Mouse (Mus musculus): ENCODE measurements at regions not wholly inside any gene's neighbourhood (a gene's known extent, or its start where the extent isn't known, plus 50 kb on each side); places are given as distances from the start of the nearest gene placed in this dataset.

DNA sequence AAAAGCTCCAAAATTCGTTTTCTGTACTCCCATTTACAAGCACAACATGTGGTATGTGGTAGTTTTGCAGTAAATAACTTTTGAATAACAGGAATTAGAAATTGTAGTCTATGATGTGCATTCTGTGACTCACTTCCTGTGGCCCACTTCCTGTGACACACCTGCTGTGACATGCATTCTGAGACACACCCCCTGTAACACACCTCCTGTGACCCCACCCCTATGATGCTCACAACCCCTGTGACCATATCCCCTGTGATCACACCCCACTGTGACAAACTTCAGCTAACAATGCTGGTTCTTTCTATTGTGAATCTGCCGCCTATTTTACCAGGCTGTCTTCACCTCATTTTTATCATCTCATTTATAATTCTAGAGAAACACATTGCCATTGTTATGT is 536.9 kb upstream of the Zfp462 start:
- Histone ChIP-seq H3K27me3 (ENCODE audit: control insufficient read depth, insufficient read depth, low read length) (no peaks in the 10 kb centered on the region), H3K27ac (ENCODE audit: insufficient read depth, low read length) (no peak overlapping the region), H3K36me3 (ENCODE audit: control insufficient read depth, insufficient read depth, low read length) (no peaks in the 10 kb centered on the region), H3K4me1 (ENCODE audit: control insufficient read depth, insufficient read depth, insufficient read length) (no peaks in the 10 kb centered on the region; the same call in 1 of the 2 replicates), H3K4me3 (ENCODE audit: extremely low read depth, insufficient read depth, insufficient read length) (no peak overlapping the region)
- 69% methylated on average over 2 of the region's 2 CpGs for WGBS
- peak in 1 of 2 experiments; percentile 32 for DNase-seq (ENCODE audit: low read depth in 1 of 2, low spot score in 2 of 2)
- TF ChIP-seq POLR2A (IDR thresholded peaks at IDR 0.05; ENCODE audit: low read depth, low read length) = no peak
- no peak for TF ChIP-seq CTCF (IDR thresholded peaks at IDR 0.05; ENCODE audit: extremely low read depth, insufficient read depth, insufficient read length, insufficient replicate concordance)

DNA sequence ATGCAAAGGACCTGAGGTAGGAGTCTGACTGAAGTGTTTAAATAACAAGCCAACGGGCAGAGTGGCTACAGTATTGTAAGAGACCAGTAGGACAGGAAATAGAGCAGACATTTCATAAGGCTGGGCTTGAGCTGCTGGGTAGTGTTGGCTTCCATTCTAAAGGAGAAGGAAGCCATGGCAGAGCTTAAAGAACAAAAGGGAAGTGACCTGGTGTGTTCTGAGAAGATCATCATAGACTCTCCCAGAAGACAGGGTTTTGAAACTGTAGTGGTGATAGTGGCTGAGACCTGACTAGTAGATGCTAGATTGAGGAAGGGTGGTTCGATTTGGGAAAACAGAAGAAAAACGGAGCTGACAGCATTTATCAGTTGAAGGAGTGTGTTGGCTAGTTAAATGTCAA is 514.1 kb upstream of the Zfp462 start:
- no peak overlapping the region for H3K4me3 ChIP-seq (ENCODE audit: extremely low read depth, insufficient read depth, insufficient read length)

DNA sequence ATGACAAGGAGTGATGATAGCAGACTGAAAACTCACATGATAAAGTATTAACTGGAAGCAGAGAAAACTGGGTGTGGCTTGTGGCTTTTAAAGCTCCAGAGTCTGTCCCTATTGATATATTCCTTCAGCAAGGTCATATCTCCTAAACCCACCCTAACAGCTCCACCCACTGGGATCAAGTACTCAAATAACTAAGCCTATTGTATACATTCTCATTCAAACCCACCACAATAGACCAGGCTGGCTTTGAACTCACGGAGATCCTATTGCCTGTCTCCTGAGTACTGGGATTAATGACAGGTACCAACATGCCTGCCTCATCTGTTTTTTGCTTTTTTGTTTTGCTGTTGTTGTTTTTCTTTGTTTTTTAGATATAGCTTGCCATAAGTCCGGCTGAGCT is 484.3 kb upstream of the Zfp462 start:
- no peak overlapping the region for H3K4me3 ChIP-seq (ENCODE audit: extremely low read depth, insufficient read depth, insufficient read length)
- no peak for DNase-seq (ENCODE audit: low read depth in 1 of 2, low spot score in 2 of 2)
- TF ChIP-seq CTCF (IDR thresholded peaks at IDR 0.05; ENCODE audit: extremely low read depth, insufficient read depth, insufficient read length, insufficient replicate concordance) = no peak
- TF ChIP-seq POLR2A (IDR thresholded peaks at IDR 0.05; ENCODE audit: low read depth, low read length) = no peak
- H3K36me3 ChIP-seq (ENCODE audit: control insufficient read depth, insufficient read depth, low read length) = no peaks in the 10 kb centered on the region
- 86% methylated on average over 2 of the region's 2 CpGs for WGBS
- no peak overlapping the region for H3K27ac ChIP-seq (ENCODE audit: insufficient read depth, low read length)
- H3K27me3 ChIP-seq (ENCODE audit: control insufficient read depth, insufficient read depth, low read length) = no peaks in the 10 kb centered on the region
- no peaks in the 10 kb centered on the region for H3K4me1 ChIP-seq (ENCODE audit: control insufficient read depth, insufficient read depth, insufficient read length)

More for the DNA sequence above, 514.1 kb upstream of the Zfp462 start:
- DNase-seq (ENCODE audit: low read depth in 1 of 2, low spot score in 2 of 2) = no peak
- Histone ChIP-seq H3K36me3 (ENCODE audit: control insufficient read depth, insufficient read depth, low read length) (no peaks in the 10 kb centered on the region), H3K4me1 (ENCODE audit: control insufficient read depth, insufficient read depth, insufficient read length) (no peaks in the 10 kb centered on the region), H3K27me3 (ENCODE audit: control insufficient read depth, insufficient read depth, low read length) (no peaks in the 10 kb centered on the region), H3K27ac (ENCODE audit: insufficient read depth, low read length) (no peak overlapping the region)
- TF ChIP-seq POLR2A (IDR thresholded peaks at IDR 0.05; ENCODE audit: low read depth, low read length) = no peak
- TF ChIP-seq CTCF (IDR thresholded peaks at IDR 0.05; ENCODE audit: extremely low read depth, insufficient read depth, insufficient read length, insufficient replicate concordance) = no peak
- WGBS = 53% methylated on average over 3 of the region's 3 CpGs

DNA sequence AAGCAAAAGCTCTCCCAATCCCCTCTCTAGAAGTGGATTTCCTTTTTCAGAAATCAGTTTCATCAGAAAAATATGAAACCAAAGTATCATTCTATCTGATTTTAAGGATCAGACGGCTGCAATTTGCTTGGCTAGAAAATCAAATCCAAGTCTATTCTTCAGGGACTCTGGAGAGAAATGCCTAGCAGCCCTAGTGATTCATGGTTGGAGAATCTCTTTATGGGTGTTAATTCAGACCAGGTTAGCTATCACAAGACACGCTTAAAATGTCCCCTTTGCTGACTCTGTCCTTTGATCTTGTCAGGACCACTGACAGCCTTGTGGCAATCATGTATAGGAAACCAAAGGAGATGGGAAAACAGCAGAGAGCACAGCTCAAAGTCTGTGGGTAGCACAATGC is 475.7 kb upstream of the Zfp462 start:
- no peaks in the 10 kb centered on the region; the same call in 1 of the 2 replicates for H3K4me1 ChIP-seq (ENCODE audit: control insufficient read depth, insufficient read depth, insufficient read length)
- H3K27ac ChIP-seq (ENCODE audit: insufficient read depth, low read length) = no peak overlapping the region
- H3K36me3 ChIP-seq (ENCODE audit: control insufficient read depth, insufficient read depth, low read length) = no peaks in the 10 kb centered on the region
- 93% methylated on average over 2 of the region's 2 CpGs for WGBS
- no peak overlapping the region for H3K4me3 ChIP-seq (ENCODE audit: extremely low read depth, insufficient read depth, insufficient read length)
- no peaks in the 10 kb centered on the region for H3K27me3 ChIP-seq (ENCODE audit: control insufficient read depth, insufficient read depth, low read length)
- DNase-seq (ENCODE audit: low read depth in 1 of 2, low spot score in 2 of 2) = no peak
- TF ChIP-seq POLR2A (IDR thresholded peaks at IDR 0.05; ENCODE audit: low read depth, low read length) (no peak), CTCF (IDR thresholded peaks at IDR 0.05; ENCODE audit: extremely low read depth, insufficient read depth, insufficient read length, insufficient replicate concordance) (no peak)

DNA sequence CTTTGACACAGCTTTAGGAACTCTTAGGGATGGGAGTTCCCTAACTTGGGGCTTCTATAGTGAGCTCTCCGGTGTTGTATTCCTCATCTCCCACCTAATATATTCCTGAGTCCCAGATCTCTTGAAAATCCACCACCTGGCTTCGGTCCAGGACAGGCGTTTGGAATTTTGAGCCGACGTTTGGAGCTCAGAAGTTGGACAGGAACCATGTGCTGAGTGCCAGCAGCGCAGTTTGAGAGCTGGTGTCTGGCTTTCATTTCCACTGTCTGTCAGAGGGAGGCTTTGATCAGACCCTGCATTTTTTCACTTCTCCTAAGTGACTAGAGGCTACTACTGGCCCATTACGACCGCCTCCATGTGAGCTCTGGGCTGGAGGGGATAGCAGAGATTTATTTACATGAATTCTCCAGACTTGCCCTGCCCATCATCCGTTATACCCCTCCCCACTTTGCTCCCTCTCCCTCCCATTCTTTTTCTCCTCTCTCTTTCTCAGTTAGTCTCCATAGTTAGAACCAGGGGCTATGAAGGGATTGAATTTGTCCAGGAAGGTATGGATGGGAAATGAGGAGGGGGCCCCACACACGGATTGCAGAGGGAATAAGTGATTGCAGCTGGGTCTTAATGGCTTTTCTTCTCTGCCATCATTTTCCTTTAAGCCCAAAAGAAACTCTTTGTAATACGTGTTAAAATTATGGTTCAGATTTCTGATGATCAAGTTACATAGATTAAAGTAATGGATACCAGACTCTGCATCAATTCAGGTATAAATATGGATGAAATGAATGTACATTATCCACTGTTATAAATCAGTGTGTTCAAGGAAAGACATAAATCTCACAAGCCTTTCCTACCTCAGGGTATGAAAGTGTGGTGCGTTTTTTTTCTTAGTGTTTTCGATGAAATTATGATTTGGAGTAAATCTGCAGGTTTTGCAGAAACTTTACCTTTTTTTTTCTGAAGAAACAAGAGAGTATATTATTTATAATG is 474.5 kb upstream of the Zfp462 start:
- no peak overlapping the region for H3K27ac ChIP-seq (ENCODE audit: insufficient read depth, low read length)
- DNase-seq (ENCODE audit: low read depth in 1 of 2, low spot score in 2 of 2) = no peak
- H3K27me3 ChIP-seq (ENCODE audit: control insufficient read depth, insufficient read depth, low read length) = no peaks in the 10 kb centered on the region
- no peaks in the 10 kb centered on the region; the same call in 1 of the 2 replicates for H3K4me1 ChIP-seq (ENCODE audit: control insufficient read depth, insufficient read depth, insufficient read length)
- H3K36me3 ChIP-seq (ENCODE audit: control insufficient read depth, insufficient read depth, low read length) = no peaks in the 10 kb centered on the region
- no peak overlapping the region for H3K4me3 ChIP-seq (ENCODE audit: extremely low read depth, insufficient read depth, insufficient read length)
- TF ChIP-seq CTCF (IDR thresholded peaks at IDR 0.05; ENCODE audit: extremely low read depth, insufficient read depth, insufficient read length, insufficient replicate concordance) = no peak
- TF ChIP-seq POLR2A (IDR thresholded peaks at IDR 0.05; ENCODE audit: low read depth, low read length) = no peak
- 70% methylated on average over 13 of the region's 13 CpGs for WGBS

- 34% methylated on average over 1 of the region's 1 CpGs for WGBS
- no peak for TF ChIP-seq CTCF (IDR thresholded peaks at IDR 0.05; ENCODE audit: extremely low read depth, insufficient read depth, insufficient read length, insufficient replicate concordance)
- no peak for TF ChIP-seq POLR2A (IDR thresholded peaks at IDR 0.05; ENCODE audit: low read depth, low read length)
- H3K4me3 ChIP-seq (ENCODE audit: extremely low read depth, insufficient read depth, insufficient read length) = no peak overlapping the region
Observed at GRCm38 (mm10) chr4:54471009-54471408, 473.8 kb upstream of the Zfp462 start.

DNA sequence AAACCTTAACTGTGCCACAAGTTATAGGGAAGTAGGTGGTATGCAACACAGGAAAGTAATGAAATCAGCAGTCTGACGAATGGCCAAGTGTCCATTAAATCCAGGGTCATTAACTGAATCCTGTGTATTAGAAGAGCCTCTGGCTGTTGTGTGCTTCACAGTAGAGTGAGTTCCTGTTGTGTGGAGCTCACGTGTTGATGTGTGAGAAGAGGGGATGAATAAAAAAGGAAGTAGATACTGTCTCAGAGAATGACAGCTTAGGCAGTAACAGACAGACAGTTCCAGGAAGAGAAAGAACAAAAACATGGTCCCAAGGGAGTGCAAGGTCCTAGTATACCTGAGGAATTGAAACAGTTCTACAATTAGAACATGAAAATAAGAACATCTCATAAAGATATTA is 463.1 kb upstream of the Zfp462 start:
- H3K4me1 ChIP-seq (ENCODE audit: control insufficient read depth, insufficient read depth, insufficient read length) = peaks cover 2% of the 10 kb centered on the region; the same call in 1 of the 2 replicates
- no peak overlapping the region for H3K27ac ChIP-seq (ENCODE audit: insufficient read depth, low read length)
- H3K27me3 ChIP-seq (ENCODE audit: control insufficient read depth, insufficient read depth, low read length) = no peaks in the 10 kb centered on the region
- 23% methylated on average over 2 of the region's 2 CpGs for WGBS
- H3K36me3 ChIP-seq (ENCODE audit: control insufficient read depth, insufficient read depth, low read length) = no peaks in the 10 kb centered on the region
- no peak overlapping the region for H3K4me3 ChIP-seq (ENCODE audit: extremely low read depth, insufficient read depth, insufficient read length)
- TF ChIP-seq POLR2A (IDR thresholded peaks at IDR 0.05; ENCODE audit: low read depth, low read length) (no peak), CTCF (IDR thresholded peaks at IDR 0.05; ENCODE audit: extremely low read depth, insufficient read depth, insufficient read length, insufficient replicate concordance) (no peak)
- peak; percentile 6 to 54 for DNase-seq (ENCODE audit: low read depth in 1 of 2, low spot score in 2 of 2)

More at GRCm38 (mm10) chr4:54471009-54471408, 473.8 kb upstream of the Zfp462 start:
- Histone ChIP-seq H3K36me3 (ENCODE audit: control insufficient read depth, insufficient read depth, low read length) (no peaks in the 10 kb centered on the region), H3K27ac (ENCODE audit: insufficient read depth, low read length) (no peak overlapping the region), H3K27me3 (ENCODE audit: control insufficient read depth, insufficient read depth, low read length) (no peaks in the 10 kb centered on the region), H3K4me1 (ENCODE audit: control insufficient read depth, insufficient read depth, insufficient read length) (no peaks in the 10 kb centered on the region; the same call in 1 of the 2 replicates)
- no peak for DNase-seq (ENCODE audit: low read depth in 1 of 2, low spot score in 2 of 2)
